Mouse (Mus musculus): Measurements from ENCODE around the gene Tmem266.
A peak's percentile ranks its signal among the peaks of the same experiment; 100 is the strongest.

GRCm38 (mm10) chr9:55311560-55311959, 15.2 kb upstream of the Tmem266 start:
- TF ChIP-seq CTCF (IDR thresholded peaks at IDR 0.05; ENCODE audit: low read depth, low read length) (peak; percentile 75), POLR2A (IDR thresholded peaks at IDR 0.05; ENCODE audit: extremely low read depth, insufficient read depth, low read length) (no peak)
